Mouse (Mus musculus): ENCODE data around the gene Oxa1l.

Oxa1l gene

GRCm38 (mm10) chr14:54365026-54365645 is 4.5 kb downstream of the Oxa1l start:
- ChIA-PET POLR2A (interaction anchor here in 2 of 4 experiments (0.6 to 1.6 kb wide), 5 partner anchors 11 to 45 kb away, joined by 3 to 7 read pairs (median 3); no protein-coding TSS in a partner anchor), CTCF (no interaction called here)

- CTCF ChIA-PET = interaction anchor here in 1 of 4 experiments (1.1 kb wide), 1 partner anchor 47 kb away, joined by 3 read pairs; no protein-coding TSS in a partner anchor
- POLR2A ChIA-PET = interaction anchor here in 1 of 4 experiments (1.4 to 3.1 kb wide), 2 partner anchors 14 to 17 kb away, joined by 3 to 18 read pairs; no protein-coding TSS in a partner anchor
Observed at GRCm38 (mm10) chr14:54366581-54366980, 5.9 kb downstream of the Oxa1l start.

- POLR2A ChIA-PET = interaction anchor here (0.6 to 3.1 kb wide), 18 partner anchors 8 to 135 kb away, joined by 3 to 18 read pairs (median 3); no protein-coding TSS in a partner anchor
- CTCF ChIA-PET = interaction anchor here in 3 of 4 experiments (1.0 to 1.4 kb wide), 5 partner anchors 9 to 563 kb away, joined by 3 to 5 read pairs (median 4); no protein-coding TSS in a partner anchor
Observed at GRCm38 (mm10) chr14:54367429-54368060, 6.9 kb downstream of the Oxa1l start.

GRCm38 (mm10) chr14:54369372-54369771 is 8.7 kb downstream of the Oxa1l start:
- POLR2A ChIA-PET = interaction anchor here in 3 of 4 experiments (0.6 to 2.4 kb wide), 7 partner anchors 9 to 141 kb away, joined by 3 to 15 read pairs (median 6); partner anchors contain the start of gene Oxa1l (in 1 of the 3)
- CTCF ChIA-PET = interaction anchor here (0.6 to 1.0 kb wide), 6 partner anchors 13 to 732 kb away, joined by 3 to 18 read pairs (median 5); no protein-coding TSS in a partner anchor

GRCm38 (mm10) chr14:54370595-54370994 is 10.0 kb downstream of the Oxa1l start:
- ChIA-PET POLR2A (interaction anchor here (0.5 to 2.6 kb wide), 9 partner anchors 10 to 183 kb away, joined by 3 to 15 read pairs (median 4); partner anchors contain the start of gene Oxa1l (in 1 of the 4)), CTCF (interaction anchor here in 1 of 4 experiments (0.9 kb wide), 1 partner anchor 47 kb away, joined by 3 read pairs; the partner anchor contains the start of gene Slc7a7)

- POLR2A ChIA-PET = interaction anchor here in 3 of 4 experiments (0.8 to 2.6 kb wide), 5 partner anchors 12 to 257 kb away, joined by 3 to 14 read pairs (median 7); no protein-coding TSS in a partner anchor
- CTCF ChIA-PET = interaction anchor here in 1 of 4 experiments (0.9 to 1.0 kb wide), 2 partner anchors 46 to 277 kb away, joined by 3 read pairs; partner anchors contain the start of gene Slc7a7
Observed at GRCm38 (mm10) chr14:54371460-54371859, 10.8 kb downstream of the Oxa1l start.

- POLR2A ChIA-PET = interaction anchor here in 3 of 4 experiments (0.7 to 1.3 kb wide), 6 partner anchors 12 to 641 kb away, joined by 3 to 4 read pairs (median 3); partner anchors contain the start of gene Oxa1l (in 2 of the 3)
- CTCF ChIA-PET = interaction anchor here in 3 of 4 experiments (0.5 to 1.6 kb wide), 5 partner anchors 11 to 156 kb away, joined by 3 to 6 read pairs (median 6); no protein-coding TSS in a partner anchor
Observed at GRCm38 (mm10) chr14:54372923-54373322, 12.3 kb downstream of the Oxa1l start.

- CTCF ChIA-PET = interaction anchor here (0.5 to 1.9 kb wide), 39 partner anchors 8 to 293 kb away, joined by 3 to 11 read pairs (median 4); partner anchors contain the start of genes Lrp10 (in 2 of the 4), Slc7a7 (in 2 of the 4), Mrpl52 (in 1 of the 4) and Oxa1l (in 1 of the 4)
- POLR2A ChIA-PET = interaction anchor here in 3 of 4 experiments (0.6 to 1.9 kb wide), 22 partner anchors 8 to 141 kb away, joined by 3 to 7 read pairs (median 4); partner anchors contain the start of genes Oxa1l (in 2 of the 3), Prmt5 (in 1 of the 3) and Slc7a7 (in 1 of the 3)
Observed at GRCm38 (mm10) chr14:54375916-54376315, 15.3 kb downstream of the Oxa1l start.

- CTCF ChIA-PET = interaction anchor here in 2 of 4 experiments (1.7 to 1.8 kb wide), 3 partner anchors 14 to 72 kb away, joined by 4 to 10 read pairs (median 7); partner anchors contain the start of gene Oxa1l (in 1 of the 2)
- POLR2A ChIA-PET = interaction anchor here in 2 of 4 experiments (0.6 to 1.9 kb wide), 6 partner anchors 9 to 235 kb away, joined by 3 to 7 read pairs (median 4); partner anchors contain the start of gene Slc7a7 (in 1 of the 2)
Observed at GRCm38 (mm10) chr14:54377166-54377565, 16.5 kb downstream of the Oxa1l start.

GRCm38 (mm10) chr14:54379571-54379970 is 18.9 kb downstream of the Oxa1l start:
- POLR2A ChIA-PET = interaction anchor here in 2 of 4 experiments (0.6 to 4.8 kb wide), 9 partner anchors 12 to 140 kb away, joined by 3 to 41 read pairs (median 3); partner anchors contain the start of genes Abhd4 (in 1 of the 2), Dad1 (in 1 of the 2) and Slc7a7 (in 1 of the 2)
- CTCF ChIA-PET = interaction anchor here in 2 of 4 experiments (1.0 to 1.3 kb wide), 4 partner anchors 32 to 315 kb away, joined by 3 to 7 read pairs (median 3); no protein-coding TSS in a partner anchor

GRCm38 (mm10) chr14:54380616-54381015 is 20.0 kb downstream of the Oxa1l start:
- CTCF ChIA-PET = interaction anchor here in 3 of 4 experiments (0.6 to 1.3 kb wide), 5 partner anchors 13 to 316 kb away, joined by 3 to 7 read pairs (median 3); no protein-coding TSS in a partner anchor
- POLR2A ChIA-PET = interaction anchor here in 2 of 4 experiments (0.6 to 4.8 kb wide), 8 partner anchors 14 to 142 kb away, joined by 3 to 41 read pairs (median 4); partner anchors contain the start of genes Abhd4 (in 1 of the 2), Dad1 (in 1 of the 2) and Slc7a7 (in 1 of the 2)

- CTCF ChIA-PET = interaction anchor here in 2 of 4 experiments (0.6 to 1.0 kb wide), 2 partner anchors 28 to 51 kb away, joined by 3 to 5 read pairs; no protein-coding TSS in a partner anchor
- POLR2A ChIA-PET = interaction anchor here in 3 of 4 experiments (0.6 to 4.8 kb wide), 8 partner anchors 10 to 53 kb away, joined by 3 to 41 read pairs (median 5); no protein-coding TSS in a partner anchor
Observed at GRCm38 (mm10) chr14:54381816-54382215, 21.2 kb downstream of the Oxa1l start.

GRCm38 (mm10) chr14:54382641-54383040 is 22.0 kb downstream of the Oxa1l start:
- CTCF ChIA-PET = interaction anchor here (0.5 to 1.5 kb wide), 13 partner anchors 14 to 154 kb away, joined by 3 to 8 read pairs (median 3); partner anchors contain the start of gene Slc7a7 (in 2 of the 4)
- POLR2A ChIA-PET = interaction anchor here (0.6 to 4.8 kb wide), 38 partner anchors 10 to 191 kb away, joined by 3 to 41 read pairs (median 4); partner anchors contain the start of genes Abhd4 (in 1 of the 4), Dad1 (in 1 of the 4), Lrp10 (in 1 of the 4) and Mrpl52 (in 1 of the 4)

GRCm38 (mm10) chr14:54383355-54383771 is 22.7 kb downstream of the Oxa1l start:
- ChIA-PET POLR2A (interaction anchor here (0.7 to 4.8 kb wide), 44 partner anchors 8 to 191 kb away, joined by 3 to 41 read pairs (median 4); partner anchors contain the start of genes Abhd4 (in 1 of the 4), Dad1 (in 1 of the 4), Haus4 (in 1 of the 4) and Lrp10 (in 1 of the 4)), CTCF (interaction anchor here (0.6 to 1.5 kb wide), 15 partner anchors 8 to 258 kb away, joined by 3 to 6 read pairs (median 3); partner anchors contain the start of gene Slc7a7 (in 2 of the 4))

GRCm38 (mm10) chr14:54384396-54384795 is 23.8 kb downstream of the Oxa1l start:
- CTCF ChIA-PET = interaction anchor here in 2 of 4 experiments (0.6 to 1.4 kb wide), 4 partner anchors 9 to 66 kb away, joined by 3 to 4 read pairs (median 3); no protein-coding TSS in a partner anchor

GRCm38 (mm10) chr14:54385968-54386618 is 25.5 kb downstream of the Oxa1l start:
- CTCF ChIA-PET = interaction anchor here in 2 of 4 experiments (0.6 to 1.5 kb wide), 2 partner anchors 10 to 31 kb away, joined by 4 to 6 read pairs; partner anchors contain the start of gene Slc7a7 (in 1 of the 2)
- POLR2A ChIA-PET = interaction anchor here in 1 of 4 experiments (0.7 to 1.3 kb wide), 6 partner anchors 10 to 168 kb away, joined by 3 to 6 read pairs (median 3); partner anchors contain the start of genes Haus4 and Oxa1l

More at GRCm38 (mm10) chr14:54384396-54384795, 23.8 kb downstream of the Oxa1l start:
- POLR2A ChIA-PET = interaction anchor here in 2 of 4 experiments (0.6 to 3.7 kb wide), 13 partner anchors 10 to 170 kb away, joined by 3 to 18 read pairs (median 6); partner anchors contain the start of genes Haus4 (in 1 of the 2), Oxa1l (in 1 of the 2) and Slc7a7 (in 1 of the 2)

Measured in embryonic stem cell, embryonic (primary cell).